In genomic region chr14:54173316-54173715, GRCm38 (mm10) we compare ENCODE assay signal across 14 mouse cellular contexts.
"Had no signal": no experiment of that assay in that cellular context is flagged by ENCODE, and none has a peak within 500 bp of the region (broad histone marks: within the 10 kb centered on the region; RNA-seq: fewer than 3 reads in every experiment).

No protein-coding gene starts in this region.

- H3K4me2 ChIP-seq: hindbrain, embryonic 14.5 days; limb, embryonic 15.5 days; liver, embryonic 13.5 days; lung, embryonic 15.5 days; midbrain, embryonic 11.5 days; midbrain, embryonic 15.5 days had no signal

- H3K4me1 ChIP-seq: limb, embryonic 15.5 days; megakaryocyte, embryonic 14.5 days had no signal

- H3K9ac ChIP-seq: hindbrain, embryonic 14.5 days; limb, embryonic 15.5 days; liver, embryonic 13.5 days; liver, postnatal 0 days; lung, embryonic 15.5 days; midbrain, embryonic 15.5 days had no signal

- H3K9me3 ChIP-seq: limb, embryonic 15.5 days; liver, embryonic 13.5 days; lung, embryonic 15.5 days; megakaryocyte, embryonic 14.5 days; midbrain, embryonic 15.5 days had no signal

- H3K27me3 ChIP-seq: limb, embryonic 15.5 days; lung, embryonic 15.5 days; midbrain, embryonic 15.5 days had no signal

- H3K4me3 ChIP-seq: left cerebral cortex, adult 2 months; limb, embryonic 15.5 days; liver, embryonic 13.5 days; lung, embryonic 15.5 days; megakaryocyte, embryonic 14.5 days; midbrain, embryonic 15.5 days had no signal

- DNase-seq: liver, embryonic 13.5 days; liver, postnatal 0 days; lung, postnatal 14 days; right cerebral cortex, postnatal 14 days; thymus, adult 18-20 months; thymus, postnatal 36 days had no signal

- ATAC-seq: liver, postnatal 0 days; midbrain, embryonic 15.5 days had no signal

- H3K36me3 ChIP-seq: limb, embryonic 15.5 days; liver, embryonic 13.5 days; lung, embryonic 15.5 days; midbrain, embryonic 15.5 days had no signal

- H3K27ac ChIP-seq: hindbrain, embryonic 14.5 days; left cerebral cortex, adult 2 months; limb, embryonic 15.5 days; liver, embryonic 13.5 days; lung, embryonic 15.5 days; macrophage; midbrain, embryonic 15.5 days had no signal
